Mouse (Mus musculus) thymus, postnatal 4 days (tissue): ENCODE measurements at regions not wholly inside any gene's neighbourhood (a gene's known extent, or its start where the extent isn't known, plus 50 kb on each side); places are given as distances from the start of the nearest gene placed in this dataset.

Experiments
- DNase-seq: peaks from one replicate; pipeline ENCODE4 v3.0.0; 2021

GRCm38 (mm10) chr2:134126988-134127387, 427.2 kb downstream of the Hao1 start:
- no peak for DNase-seq

- DNase-seq = no peak
Measured at GRCm38 (mm10) chr2:134107286-134107685, 446.9 kb downstream of the Hao1 start.

- no peak for DNase-seq
Measured at GRCm38 (mm10) chr2:134088374-134088773, 465.8 kb downstream of the Hao1 start.

GRCm38 (mm10) chr2:134080148-134080547, 474.0 kb downstream of the Hao1 start:
- DNase-seq = no peak

GRCm38 (mm10) chr2:134077953-134078352, 476.2 kb downstream of the Hao1 start:
- no peak for DNase-seq

GRCm38 (mm10) chr2:134067910-134068335, 486.2 kb downstream of the Hao1 start:
- no peak for DNase-seq

- DNase-seq = no peak
Measured at GRCm38 (mm10) chr2:134067404-134067803, 486.8 kb downstream of the Hao1 start.

- no peak for DNase-seq
Measured at GRCm38 (mm10) chr2:134059916-134060618, 494.1 kb downstream of the Hao1 start.

GRCm38 (mm10) chr2:134036359-134036874, 484.5 kb downstream of the Bmp2 start:
- no peak for DNase-seq

- DNase-seq = peak; percentile 19
Measured at GRCm38 (mm10) chr2:134029631-134030414, 477.9 kb downstream of the Bmp2 start.

GRCm38 (mm10) chr2:134029153-134029552, 477.2 kb downstream of the Bmp2 start:
- DNase-seq = no peak

- DNase-seq = no peak
Measured at GRCm38 (mm10) chr2:134017109-134017508, 465.1 kb downstream of the Bmp2 start.

- DNase-seq = no peak
Measured at GRCm38 (mm10) chr2:134003146-134003545, 451.2 kb downstream of the Bmp2 start.

GRCm38 (mm10) chr2:133994742-133995141, 442.8 kb downstream of the Bmp2 start:
- DNase-seq = no peak

- DNase-seq = no peak
Measured at GRCm38 (mm10) chr2:133994337-133994736, 442.4 kb downstream of the Bmp2 start.

- no peak for DNase-seq
Measured at GRCm38 (mm10) chr2:133987671-133988070, 435.7 kb downstream of the Bmp2 start.
